ENCODE assay signal across 8 mouse cellular contexts in genomic region chr8:46739956-46740512, GRCm38 (mm10). TPM values are rescaled to one million over a fixed set of nuclear protein-coding genes. Genes with fewer than 3 reads are reported as not detected.
DNase-seq lines count a peak whose midpoint lies in the region; ATAC-seq and TF ChIP-seq lines count a peak whose summit lies in the region.

No protein-coding gene starts in this region.

- peaks cover 18% of the 10 kb centered on the region for H3K4me1 ChIP-seq in stomach, embryonic 14.5 days (ENCODE audit: control insufficient read depth, insufficient read depth, low read length)

- H3K4me2 ChIP-seq in stomach, embryonic 14.5 days (replicated peaks; ENCODE audit: low read depth, low read length): peak overlapping the region; percentile 87

- H3K27ac ChIP-seq in stomach, embryonic 14.5 days (ENCODE audit: low read length): peak overlapping the region; percentile 90

- H3K4me3 ChIP-seq in stomach, embryonic 14.5 days (ENCODE audit: low read depth, low read length): peak overlapping the region; percentile 94

- no peaks in the 10 kb centered on the region for H3K36me3 ChIP-seq in stomach, embryonic 14.5 days (ENCODE audit: control insufficient read depth, insufficient read depth, low read length)

- ATAC-seq in stomach, embryonic 14.5 days (ENCODE audit: insufficient number of reproducible peaks, insufficient read depth, low FRiP score, low read depth): peak; percentile 1; the same call in 1 of the 2 replicates

- peak; percentile 16 for DNase-seq in retina, adult 2 months (ENCODE audit: low read depth, low spot score)
- DNase-seq in retina, postnatal 1 day: no peak
- peak; percentile 67 for DNase-seq in brain, embryonic 14.5 days (ENCODE audit: low read depth)
- peak; percentile 20 for DNase-seq in gastrocnemius, postnatal 25 days
- peak; percentile 22 to 54 for DNase-seq in layer of hippocampus, adult 18-20 months (ENCODE audit: low spot score in 2 of 2)
- peak; percentile 56 for DNase-seq in lung, postnatal 10 days
- no peak for DNase-seq in Muller cell, postnatal 12 days (ENCODE audit: inconsistent ontology term)

- H3K27me3 ChIP-seq in stomach, embryonic 14.5 days (ENCODE audit: control insufficient read depth, insufficient read depth, low read length): no peaks in the 10 kb centered on the region

- H3K9me3 ChIP-seq in stomach, embryonic 14.5 days (ENCODE audit: control insufficient read depth, low read depth, low read length): no peaks in the 10 kb centered on the region; the same call in 1 of the 2 replicates

- TF ChIP-seq POLR2A in brain, embryonic 14.5 days (IDR thresholded peaks at IDR 0.05; ENCODE audit: borderline replicate concordance, extremely low read depth, insufficient read depth, insufficient read length, poor library complexity, severe bottlenecking): no peak

- H3K9ac ChIP-seq in stomach, embryonic 14.5 days (replicated peaks; ENCODE audit: low read depth, low read length): peak overlapping the region; percentile 98

- WGBS in stomach, embryonic 14.5 days: under 1% methylated on average over 22 of the region's 22 CpGs

- TF ChIP-seq CTCF in brain, embryonic 14.5 days (IDR thresholded peaks at IDR 0.05; ENCODE audit: borderline replicate concordance, extremely low read depth, insufficient read depth, insufficient read length): no peak

RNA-seq across cellular contexts. Expression of gene Irf2, which starts 0.5 kb away (rescaled TPM):
- 6.2 and 9.7 TPM in 2 replicates for polyA plus RNA-seq in brain, embryonic 14.5 days (2012; rRNA removed)
- 10 to 100 TPM; 27.4 to 29.6 TPM for total RNA-seq in gastrocnemius, postnatal 25 days (2021)
- 10 to 100 TPM; 54.9 to 72.7 TPM for total RNA-seq in layer of hippocampus, adult 18-20 months (2021)
- polyA plus RNA-seq in stomach, embryonic 14.5 days (2014; fragmentation: Nextera tagmentation; extraction: Ambion mirVana): 23.2 and 24.7 TPM in 2 replicates

Comparison
In these comparisons a context has a peak if more than half of its experiments do, and no peak if none do; other contexts are left out.
1. DNase-seq: peak in retina, adult 2 months (single experiment), brain, embryonic 14.5 days (single experiment), gastrocnemius, postnatal 25 days (single experiment), layer of hippocampus, adult 18-20 months (2 of 2) and lung, postnatal 10 days (single experiment); none in retina, postnatal 1 day (single experiment) and Muller cell, postnatal 12 days (single experiment).